ENCODE assay signal across 11 mouse cellular contexts in genomic region chr14:79662001-79662400, GRCm38 (mm10). TPM values are rescaled to one million over a fixed set of nuclear protein-coding genes. Genes with fewer than 3 reads are reported as not detected.
A peak's percentile ranks its signal among the peaks of the same experiment; 100 is the strongest.
DNase-seq lines count a peak whose midpoint lies in the region; ATAC-seq and TF ChIP-seq lines count a peak whose summit lies in the region.
"Had no signal": no experiment of that assay in that cellular context is flagged by ENCODE, and none has a peak within 500 bp of the region (broad histone marks: within the 10 kb centered on the region; RNA-seq: fewer than 3 reads in every experiment).

Gene Cnmd (minus strand): TSS chr14:79662170.

- no peaks in the 10 kb centered on the region for H3K36me3 ChIP-seq in kidney, adult 2 months (ENCODE audit: control insufficient read depth, insufficient read depth, low read length)
- H3K36me3 ChIP-seq in hindbrain, embryonic 13.5 days: no peaks in the 10 kb centered on the region
- no peaks in the 10 kb centered on the region for H3K36me3 ChIP-seq in midbrain, embryonic 11.5 days (ENCODE audit: control insufficient read depth, insufficient read depth, low read length)
- H3K36me3 ChIP-seq: G1E had no signal

- TF ChIP-seq POLR2A in kidney, adult 2 months (IDR thresholded peaks at IDR 0.05; ENCODE audit: low read depth, low read length): no peak
- no peak for TF ChIP-seq POLR2A in bone marrow macrophage, adult 2 months (IDR thresholded peaks at IDR 0.05; ENCODE audit: borderline replicate concordance, low read depth, low read length)

- no peaks in the 10 kb centered on the region for H3K27me3 ChIP-seq in kidney, adult 2 months (replicated peaks; ENCODE audit: control insufficient read depth, insufficient read depth, low read length)
- peaks cover 9% of the 10 kb centered on the region for H3K27me3 ChIP-seq in hindbrain, embryonic 13.5 days
- no peaks in the 10 kb centered on the region for H3K27me3 ChIP-seq in midbrain, embryonic 11.5 days (ENCODE audit: control insufficient read depth, insufficient read depth, low read length)

- no peak for ATAC-seq in hindbrain, embryonic 13.5 days (ENCODE audit: low FRiP score)
- ATAC-seq in midbrain, embryonic 11.5 days (ENCODE audit: low FRiP score): peak; percentile 36; the same call in 1 of the 2 replicates

- H3K9me3 ChIP-seq in hindbrain, embryonic 13.5 days: no peaks in the 10 kb centered on the region
- H3K9me3 ChIP-seq in midbrain, embryonic 11.5 days (ENCODE audit: control insufficient read depth, low read length): no peaks in the 10 kb centered on the region
- H3K9me3 ChIP-seq: G1E had no signal

- peak within 1 kb of the TSS; percentile 45 for H3K4me2 ChIP-seq in hindbrain, embryonic 13.5 days
- H3K4me2 ChIP-seq in midbrain, embryonic 11.5 days: peak within 1 kb of the TSS; percentile 50

- no peak for DNase-seq in kidney, adult 2 months
- DNase-seq in kidney, adult 18-20 months: no peak
- no peak for DNase-seq in midbrain, embryonic 11.5 days (ENCODE audit: low spot score, missing footprints)
- no peak for DNase-seq in urinary bladder, adult 18-20 months (ENCODE audit: low spot score in 2 of 2)
- DNase-seq in urinary bladder, postnatal 25 days (ENCODE audit: low spot score): no peak
- no peak for DNase-seq in frontal cortex, postnatal 25 days (ENCODE audit: low spot score in 2 of 2)
- DNase-seq: cerebellum, adult 8-10 months had no signal

- WGBS in kidney, adult 2 months: 60% methylated on average over 4 of the region's 4 CpGs
- WGBS in hindbrain, embryonic 13.5 days: 63% methylated on average over 4 of the region's 4 CpGs
- WGBS in midbrain, embryonic 11.5 days: 59% methylated on average over 4 of the region's 4 CpGs

- no peaks in the 10 kb centered on the region for H3K4me1 ChIP-seq in kidney, adult 2 months (ENCODE audit: control insufficient read depth, insufficient read depth, low read length)
- H3K4me1 ChIP-seq in bone marrow macrophage, adult 2 months (ENCODE audit: control insufficient read depth, insufficient read depth, low read length): no peaks in the 10 kb centered on the region
- H3K4me1 ChIP-seq in hindbrain, embryonic 13.5 days (replicated peaks): peaks cover 44% of the 10 kb centered on the region
- H3K4me1 ChIP-seq in midbrain, embryonic 11.5 days (ENCODE audit: control insufficient read depth, insufficient read depth, low read length): no peaks in the 10 kb centered on the region

- H3K4me3 ChIP-seq in kidney, adult 2 months (ENCODE audit: insufficient read depth, low read depth, low read length): peak within 1 kb of the TSS; percentile 9
- peak within 1 kb of the TSS; percentile 46 for H3K4me3 ChIP-seq in bone marrow macrophage, adult 2 months (ENCODE audit: insufficient read depth, low read length)
- peak within 1 kb of the TSS; percentile 19 for H3K4me3 ChIP-seq in hindbrain, embryonic 13.5 days
- peak within 1 kb of the TSS; percentile 20; the same call in 1 of the 2 replicates for H3K4me3 ChIP-seq in midbrain, embryonic 11.5 days (ENCODE audit: low read depth, low read length)

- no peak for TF ChIP-seq CTCF in kidney, adult 2 months (conservative IDR thresholded peaks at IDR 0.05; ENCODE audit: insufficient read depth, insufficient read length, low read depth, low read length)
- no peak for TF ChIP-seq CTCF in bone marrow macrophage, adult 2 months (IDR thresholded peaks at IDR 0.05; ENCODE audit: low read depth, low read length)

- H3K9ac ChIP-seq in hindbrain, embryonic 13.5 days: peak within 1 kb of the TSS; percentile 40; the same call in 1 of the 2 replicates
- H3K9ac ChIP-seq in midbrain, embryonic 11.5 days (ENCODE audit: low read length): peak within 1 kb of the TSS; percentile 42; the same call in 1 of the 2 replicates

- H3K27ac ChIP-seq in kidney, adult 2 months (ENCODE audit: insufficient read depth, low read depth, low read length): no peak within 1 kb of the TSS
- H3K27ac ChIP-seq in bone marrow macrophage, adult 2 months (ENCODE audit: insufficient read depth, low read depth, low read length): no peak within 1 kb of the TSS
- H3K27ac ChIP-seq in hindbrain, embryonic 13.5 days: peak within 1 kb of the TSS; percentile 26; the same call in 1 of the 2 replicates
- H3K27ac ChIP-seq in midbrain, embryonic 11.5 days (ENCODE audit: low read depth, low read length): no peak within 1 kb of the TSS

RNA-seq across cellular contexts. Expression of gene Cnmd, which starts in this region (rescaled TPM):
- polyA plus RNA-seq in kidney, adult 2 months (2012; rRNA removed): 0.09 and 0.20 TPM in 2 replicates
- polyA plus RNA-seq in bone marrow macrophage, adult 2 months (2012; ENCODE audit: insufficient read depth, insufficient read length, missing spikeins): not detected in 2 replicates
- 5.1 and 11.3 TPM in 2 replicates for polyA plus RNA-seq in hindbrain, embryonic 13.5 days (2015; fragmentation: Nextera tagmentation; extraction: Ambion mirVana)
- polyA plus RNA-seq in midbrain, embryonic 11.5 days (2014; fragmentation: Nextera tagmentation; extraction: Ambion mirVana): 8.0 TPM in 2 replicates
- polyA plus RNA-seq: G1E; inflammation-experienced regulatory T-cells, adult 6 months had no signal
